13 mouse cellular contexts compared by ENCODE assay signal in the genomic region with DNA sequence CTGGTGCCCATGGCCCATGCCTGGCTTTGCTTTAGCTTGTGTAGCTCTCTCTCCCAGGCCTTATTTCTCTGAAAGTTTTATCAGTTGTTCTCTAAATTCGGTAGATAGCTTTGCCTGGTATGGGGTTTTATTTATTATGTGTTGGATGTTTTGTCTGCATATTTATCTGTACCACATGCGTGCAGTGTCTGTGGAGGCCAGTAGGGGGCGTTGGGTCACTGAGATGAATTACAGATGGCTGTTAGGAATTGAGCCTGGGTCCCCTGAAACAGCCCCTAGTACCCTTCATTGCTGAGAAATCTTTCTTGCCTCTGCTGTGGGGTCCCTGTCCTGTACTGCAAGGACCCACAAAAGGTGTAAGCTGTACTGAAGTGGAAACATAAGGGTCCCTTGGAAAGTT. TPM values are rescaled to one million over a fixed set of nuclear protein-coding genes. Genes with fewer than 3 reads are reported as not detected.
DNase-seq lines count a peak whose midpoint lies in the region; ATAC-seq and TF ChIP-seq lines count a peak whose summit lies in the region.
"Had no signal": no experiment of that assay in that cellular context is flagged by ENCODE, and none has a peak within 500 bp of the region (broad histone marks: within the 10 kb centered on the region; RNA-seq: fewer than 3 reads in every experiment).

No protein-coding gene starts in this region.

- no peak for ATAC-seq in heart, postnatal 0 days (ENCODE audit: insufficient read depth, low read depth)
- no peak for ATAC-seq in lung, postnatal 0 days
- no peak for ATAC-seq in erythroid progenitor cell, adult 5-6 weeks (replicated peaks; ENCODE audit: low FRiP score, poor library complexity, severe bottlenecking)

- peak; percentile 25; the same call in 1 of the 2 replicates for TF ChIP-seq CTCF in heart, postnatal 0 days (IDR thresholded peaks at IDR 0.05; ENCODE audit: low read depth)
- TF ChIP-seq CTCF in lung, postnatal 0 days (IDR thresholded peaks at IDR 0.05): peak; percentile 47
- peak; percentile 55 for TF ChIP-seq CTCF in ES-Bruce4 (IDR thresholded peaks at IDR 0.05; ENCODE audit: low read depth, low read length)
- peak; percentile 24; the same call in 1 of the 2 replicates for TF ChIP-seq CTCF in bone marrow macrophage, adult 2 months (IDR thresholded peaks at IDR 0.05; ENCODE audit: low read depth, low read length)

- H3K4me2 ChIP-seq in heart, postnatal 0 days (ENCODE audit: low read depth, low read length): no peak overlapping the region
- no peak overlapping the region for H3K4me2 ChIP-seq in lung, postnatal 0 days (replicated peaks; ENCODE audit: low read depth, low read length)
- H3K4me2 ChIP-seq: embryonic facial prominence, embryonic 13.5 days; forebrain, embryonic 12.5 days; hindbrain, embryonic 15.5 days had no signal

- peaks cover 5% of the 10 kb centered on the region for H3K36me3 ChIP-seq in heart, postnatal 0 days (replicated peaks; ENCODE audit: control insufficient read depth, insufficient read depth, low read length)
- no peaks in the 10 kb centered on the region for H3K36me3 ChIP-seq in lung, postnatal 0 days (ENCODE audit: insufficient read depth, low read length)
- 0 out of 2 replicates have a peak, but pooled peaks cover 2% of the 10 kb centered on the region for H3K36me3 ChIP-seq in ES-Bruce4 (ENCODE audit: control insufficient read depth, insufficient read depth, low read length, poor library complexity, severe bottlenecking)
- H3K36me3 ChIP-seq: hindbrain, embryonic 15.5 days had no signal

- no peaks in the 10 kb centered on the region for H3K27me3 ChIP-seq in heart, postnatal 0 days (ENCODE audit: control insufficient read depth, insufficient read depth, low read length)
- no peaks in the 10 kb centered on the region for H3K27me3 ChIP-seq in lung, postnatal 0 days (replicated peaks; ENCODE audit: insufficient read depth, low read length)
- H3K27me3 ChIP-seq in ES-Bruce4 (ENCODE audit: control insufficient read depth, insufficient read depth, low read length, poor library complexity, severe bottlenecking): no peaks in the 10 kb centered on the region
- H3K27me3 ChIP-seq: embryonic facial prominence, embryonic 13.5 days; forebrain, embryonic 12.5 days; hindbrain, embryonic 15.5 days had no signal

- no peak overlapping the region for H3K9ac ChIP-seq in heart, postnatal 0 days (replicated peaks; ENCODE audit: low read depth, low read length)
- no peak overlapping the region for H3K9ac ChIP-seq in lung, postnatal 0 days (replicated peaks; ENCODE audit: low read depth)
- no peak overlapping the region for H3K9ac ChIP-seq in ES-Bruce4 (ENCODE audit: low read depth, poor library complexity, severe bottlenecking)
- H3K9ac ChIP-seq: embryonic facial prominence, embryonic 13.5 days; forebrain, embryonic 12.5 days; hindbrain, embryonic 15.5 days had no signal

- DNase-seq in heart, postnatal 0 days (ENCODE audit: low spot score): no peak
- no peak for DNase-seq in heart, postnatal 25 days (ENCODE audit: low spot score)
- DNase-seq in lung, postnatal 0 days (ENCODE audit: low spot score): no peak
- DNase-seq in lung, adult 18-20 months: no peak
- DNase-seq: gastrocnemius, postnatal 14 days; kidney, postnatal 10 days had no signal

- no peak for TF ChIP-seq POLR2A in ES-Bruce4 (IDR thresholded peaks at IDR 0.05; ENCODE audit: insufficient read depth, low read length)
- TF ChIP-seq POLR2A in bone marrow macrophage, adult 2 months (IDR thresholded peaks at IDR 0.05; ENCODE audit: borderline replicate concordance, low read depth, low read length): no peak

- WGBS in heart, postnatal 0 days: 65% methylated on average over 3 of the region's 3 CpGs
- 61% methylated on average over 3 of the region's 3 CpGs for WGBS in lung, postnatal 0 days

- peaks cover 19% of the 10 kb centered on the region; the same call in 1 of the 2 replicates for H3K4me1 ChIP-seq in heart, postnatal 0 days (ENCODE audit: control insufficient read depth, insufficient read depth)
- H3K4me1 ChIP-seq in lung, postnatal 0 days (ENCODE audit: insufficient read depth, low read depth, low read length): no peaks in the 10 kb centered on the region
- H3K4me1 ChIP-seq in ES-Bruce4 (ENCODE audit: control insufficient read depth, insufficient read depth, low read length): peaks cover 2% of the 10 kb centered on the region
- H3K4me1 ChIP-seq in bone marrow macrophage, adult 2 months (ENCODE audit: control insufficient read depth, insufficient read depth, low read length): peaks cover 27% of the 10 kb centered on the region

- H3K9me3 ChIP-seq in heart, postnatal 0 days (replicated peaks; ENCODE audit: control insufficient read depth, low read length): no peaks in the 10 kb centered on the region
- H3K9me3 ChIP-seq in lung, postnatal 0 days (ENCODE audit: low read length): no peaks in the 10 kb centered on the region
- no peaks in the 10 kb centered on the region for H3K9me3 ChIP-seq in ES-Bruce4 (replicated peaks; ENCODE audit: control insufficient read depth, insufficient read depth, low read length, poor library complexity, severe bottlenecking)
- H3K9me3 ChIP-seq: embryonic facial prominence, embryonic 13.5 days; forebrain, embryonic 12.5 days; hindbrain, embryonic 15.5 days; limb, embryonic 10.5 days had no signal

- no peak for TF ChIP-seq EP300 in heart, postnatal 0 days (IDR thresholded peaks at IDR 0.05; ENCODE audit: low read depth)
- no peak for TF ChIP-seq EP300 in lung, postnatal 0 days (IDR thresholded peaks at IDR 0.05)
- no peak for TF ChIP-seq EP300 in ES-Bruce4 (IDR thresholded peaks at IDR 0.05; ENCODE audit: insufficient read depth, low read depth, low read length)

- H3K4me3 ChIP-seq in heart, postnatal 0 days (ENCODE audit: low read depth, low read length): no peak overlapping the region
- H3K4me3 ChIP-seq in lung, postnatal 0 days (ENCODE audit: low read depth, low read length): no peak overlapping the region
- no peak overlapping the region for H3K4me3 ChIP-seq in ES-Bruce4 (ENCODE audit: low read depth, low read length)
- H3K4me3 ChIP-seq in bone marrow macrophage, adult 2 months (ENCODE audit: insufficient read depth, low read length): no peak overlapping the region
- H3K4me3 ChIP-seq: embryonic facial prominence, embryonic 13.5 days; forebrain, embryonic 12.5 days; hindbrain, embryonic 15.5 days; limb, embryonic 10.5 days had no signal

- no peak overlapping the region for H3K27ac ChIP-seq in heart, postnatal 0 days (ENCODE audit: low read depth)
- H3K27ac ChIP-seq in lung, postnatal 0 days (ENCODE audit: low read length): no peak overlapping the region
- H3K27ac ChIP-seq in ES-Bruce4 (ENCODE audit: insufficient read depth, low read length): no peak overlapping the region
- H3K27ac ChIP-seq in bone marrow macrophage, adult 2 months (ENCODE audit: insufficient read depth, low read depth, low read length): no peak overlapping the region
- H3K27ac ChIP-seq: embryonic facial prominence, embryonic 13.5 days; forebrain, embryonic 12.5 days; hindbrain, embryonic 15.5 days; limb, embryonic 10.5 days had no signal

- intact Hi-C loops in heart, postnatal 25 days (cut with DNase I): no loop called here

RNA-seq across cellular contexts. Expression of gene Rptor, which starts 24.5 kb away (rescaled TPM):
- 33.9 and 39.8 TPM in 2 replicates for total RNA-seq in heart, postnatal 0 days (2014; rRNA removed; ENCODE audit: low replicate concordance)
- 4.8 and 4.9 TPM in 2 replicates for polyA plus RNA-seq in heart, postnatal 0 days (2015; fragmentation: Nextera tagmentation; extraction: Ambion mirVana)
- total RNA-seq in heart, postnatal 25 days (2021): 10 to 100 TPM; 32.5 to 34.4 TPM
- 5.3 and 5.6 TPM in 2 replicates for polyA plus RNA-seq in lung, postnatal 0 days (2015; fragmentation: Nextera tagmentation; extraction: Ambion mirVana)
- polyA plus RNA-seq in ES-Bruce4 (2011; ENCODE audit: insufficient read depth, insufficient read length, low read depth, missing spikeins): 41.5 and 47.1 TPM in 2 replicates
- 19.4 and 23.8 TPM in 2 replicates for polyA plus RNA-seq in bone marrow macrophage, adult 2 months (2012; ENCODE audit: insufficient read depth, insufficient read length, missing spikeins)
- total RNA-seq in erythroid progenitor cell, adult 5-6 weeks (2015; ENCODE audit: low replicate concordance): 6.7 and 10.1 TPM in 2 replicates
- total RNA-seq in erythroid progenitor cell, adult 5-6 weeks (2017; ENCODE audit: low replicate concordance): 10.1 and 11.2 TPM in 2 replicates
